Mouse (Mus musculus): Measurements from ENCODE around the gene Ccsap. TPM values are rescaled to one million over a fixed set of nuclear protein-coding genes. Genes with fewer than 3 reads are reported as not detected.

The Ccsap gene
- 3.0 TPM for polyA plus RNA-seq (2017; shearing (Covaris generic))

DNA sequence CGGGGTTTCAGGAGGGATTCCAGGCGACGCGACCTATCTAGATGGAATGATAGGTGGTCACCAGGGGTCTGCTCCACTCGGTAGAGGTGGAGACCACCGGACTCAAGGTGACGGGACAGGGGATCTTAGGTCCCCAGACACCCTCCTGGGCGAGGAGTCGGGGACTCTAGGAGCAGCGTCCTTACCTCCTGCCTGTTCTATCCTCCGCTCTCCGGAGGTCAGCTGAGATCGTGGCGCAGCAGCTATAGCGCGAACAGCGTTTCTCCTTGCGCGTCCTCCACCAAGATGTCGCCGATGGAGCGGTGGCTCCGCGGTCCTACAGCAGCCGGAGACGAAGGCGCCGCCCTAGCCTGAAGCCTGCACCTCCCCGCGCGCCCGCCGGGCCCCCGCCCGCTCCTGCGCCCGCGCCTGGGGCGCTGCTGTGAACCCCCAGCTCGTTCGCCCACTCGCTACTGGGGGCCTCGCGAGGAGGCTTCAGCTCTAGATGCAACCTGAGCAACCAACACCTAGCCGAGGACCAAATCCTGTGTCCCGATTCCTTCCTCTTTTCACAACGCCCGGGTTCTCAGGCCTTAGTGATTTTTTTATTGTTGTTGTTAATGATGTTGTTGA lies at the start of gene Ccsap:
Ccsap (minus strand) TSS at position 562 of the 612 bp plus-strand sequence.

DNA sequence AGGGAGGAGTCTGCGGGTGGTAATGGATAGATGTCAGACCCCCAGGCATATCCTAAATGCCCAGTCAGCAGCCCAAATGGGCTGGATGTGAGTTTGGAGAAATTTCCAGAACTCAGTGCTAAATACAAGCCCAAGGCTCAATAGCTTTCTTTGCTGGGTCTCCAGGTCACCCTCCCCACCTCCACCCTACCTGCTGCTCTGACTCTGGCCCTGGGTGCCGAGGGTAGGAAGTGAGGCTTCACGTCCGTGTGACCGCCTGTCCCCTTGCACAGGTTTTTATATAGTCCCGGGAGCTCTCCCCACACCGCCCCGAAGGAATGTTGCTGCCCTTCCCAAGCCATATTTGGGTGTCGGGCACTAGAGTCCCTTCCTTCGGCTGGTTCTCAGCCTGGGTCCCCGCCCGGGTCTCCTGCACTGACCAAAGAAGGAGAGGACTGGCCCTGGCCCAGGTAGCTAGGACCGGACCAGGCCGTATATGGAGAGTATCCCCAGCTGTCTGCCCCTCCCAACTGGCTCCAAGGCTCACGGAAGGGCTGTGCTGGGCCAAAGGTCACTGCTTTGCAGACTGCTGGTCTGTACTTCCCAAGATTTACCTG lies 34.6 kb upstream of the Ccsap start, which contains the start of gene Acta1:
Acta1 (minus strand) TSS at position 250 of the 596 bp plus-strand sequence.

DNA sequence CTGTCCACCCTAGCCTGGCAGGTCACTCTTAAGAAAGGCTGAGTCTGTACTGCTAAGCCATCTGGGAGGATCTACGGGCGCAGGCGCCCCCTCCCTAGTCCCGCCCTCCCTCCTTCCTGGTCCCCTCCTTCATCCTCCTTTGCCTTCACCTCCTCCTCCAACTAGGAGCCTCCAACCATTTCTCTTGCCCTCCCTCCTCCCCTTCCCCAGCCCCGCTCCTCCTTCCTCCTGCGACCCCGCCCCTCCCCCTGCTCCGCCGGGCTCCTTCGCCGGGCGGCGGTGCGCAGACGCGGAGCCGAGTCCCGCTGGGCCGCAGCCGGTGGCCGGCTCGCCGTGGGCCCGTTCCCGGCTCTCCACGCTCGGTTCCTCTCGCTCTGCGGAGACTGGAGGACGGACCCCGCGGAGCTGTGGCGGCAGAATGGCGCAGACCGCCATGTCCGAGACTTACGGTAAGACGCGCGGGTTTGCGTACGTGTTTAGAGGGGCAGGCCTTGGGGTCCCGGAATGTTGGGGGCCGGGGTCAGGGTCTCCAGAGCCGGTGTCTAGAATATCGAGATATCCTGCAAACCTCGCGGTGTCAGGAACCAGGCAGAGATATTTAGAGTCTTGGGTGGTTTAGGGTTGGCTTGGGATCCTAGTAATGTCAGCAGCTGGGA lies 54.2 kb downstream of the Ccsap start, which contains the start of gene Rab4a:
Rab4a (plus strand) TSS at position 268 of the 656 bp plus-strand sequence.

Other genes starting within 250 kb of the Ccsap start
- not detected for gene Rhou, start 206.3 kb downstream of the Ccsap start, polyA plus RNA-seq (2017; shearing (Covaris generic))
- 11.8 TPM for gene Rab4a, start 54.2 kb downstream of the Ccsap start, polyA plus RNA-seq (2017; shearing (Covaris generic))
- gene Acta1, start 34.5 kb upstream of the Ccsap start, polyA plus RNA-seq (2017; shearing (Covaris generic)), result 0.20 TPM
- gene Nup133, start 89.1 kb upstream of the Ccsap start, polyA plus RNA-seq (2017; shearing (Covaris generic)), result 23.8 TPM
- gene Abcb10, start 122.9 kb upstream of the Ccsap start, polyA plus RNA-seq (2017; shearing (Covaris generic)), result 2.1 TPM
- 17.6 TPM for gene Taf5l, start 161.2 kb upstream of the Ccsap start, polyA plus RNA-seq (2017; shearing (Covaris generic))
- gene Urb2, start 161.3 kb upstream of the Ccsap start, polyA plus RNA-seq (2017; shearing (Covaris generic)), result 11.5 TPM